Mouse (Mus musculus) stomach, postnatal 0 days (tissue): Measurements from ENCODE around the gene Klf11. TPM values are rescaled to one million over a fixed set of nuclear protein-coding genes. Genes with fewer than 3 reads are reported as not detected.

Source experiments
- ATAC-seq: fragments of 200-750 bp; cut with Nextera tagmentation; 2 replicates; pipeline ENCODE4 v1.8.0; 2017; ENCODE audit not compliant: low FRiP score, low TSS enrichment
- DNase-seq: peaks from one replicate; pipeline ENCODE4 v3.0.0-alpha.2; 2016; ENCODE audit warnings: low spot score
- H3K27ac ChIP-seq: fragments of 300-500 bp; sonication (generic); replicated peaks from 2 replicates; pipeline ENCODE4 v1.5.1; 2014; ENCODE audit warnings: mild to moderate bottlenecking, control low read depth
- H3K27me3 ChIP-seq: fragments of 300-500 bp; sonication (generic); 2 replicates; pipeline ENCODE4 v1.6.1; 2014; ENCODE audit warnings: low read length; ENCODE audit not compliant: control insufficient read depth, insufficient read depth
- H3K36me3 ChIP-seq: fragments of 300-500 bp; sonication (generic); 2 replicates; pipeline ENCODE4 v1.6.1; 2014; ENCODE audit warnings: low read length, mixed read lengths; ENCODE audit not compliant: control insufficient read depth, insufficient read depth
- H3K4me1 ChIP-seq: fragments of 300-500 bp; sonication (generic); replicated peaks from 2 replicates; pipeline ENCODE4 v1.6.1; 2014; ENCODE audit warnings: antibody characterized with exemption; ENCODE audit not compliant: control insufficient read depth, insufficient read depth
- H3K4me2 ChIP-seq: fragments of 300-500 bp; sonication (generic); replicated peaks from 2 replicates; pipeline ENCODE4 v1.6.1; 2014; ENCODE audit warnings: low read depth, mild to moderate bottlenecking, control low read depth, moderate library complexity
- H3K4me3 ChIP-seq: fragments of 300-500 bp; sonication (generic); 2 replicates; pipeline ENCODE4 v1.5.1; 2014; ENCODE audit warnings: low read depth, low read length, control low read depth
- H3K9ac ChIP-seq: fragments of 300-500 bp; sonication (generic); 2 replicates; pipeline ENCODE4 v1.6.1; 2014; ENCODE audit warnings: mild to moderate bottlenecking, low read length, control low read depth, mixed read lengths
- H3K9me3 ChIP-seq: fragments of 300-500 bp; sonication (generic); 2 replicates; pipeline ENCODE4 v1.6.1; 2016; ENCODE audit warnings: low read length; ENCODE audit not compliant: control insufficient read depth
- CTCF ChIP-seq: IDR thresholded peaks from 2 replicates; pipeline ENCODE4 v1.5.1; 2016; ENCODE audit warnings: antibody characterized with exemption, low read depth, mild to moderate bottlenecking, moderate library complexity
- EP300 ChIP-seq: optimal IDR thresholded peaks from 2 replicates; pipeline ENCODE3; 2016; ENCODE audit warnings: antibody characterized with exemption
- WGBS: fragments of 180-500 bp; shearing (Covaris S2); extraction: QIAGEN DNeasy Blood & Tissue Kit; methylation state at CpG from one replicate; pipeline ENCODE4 v1.1.7; 2014; 5-methylcytosine and 5-hydroxymethylcytosine counted together
- polyA plus RNA-seq: library from polyadenylated mRNA; unstranded; fragments of >200 nt; fragmentation: Nextera tagmentation; extraction: Ambion mirVana; gene quantifications from 2 replicates; pipeline ENCODE4 v1.2.1, GENCODE M21; 2015

Gene Klf11
- 9.8 and 11.3 TPM in 2 replicates for polyA plus RNA-seq

GRCm38 (mm10) chr12:24651063-24651557, at the start of gene Klf11:
Gene Klf11 (plus strand): TSS chr12:24651274.
- WGBS: 0% methylated on average over 52 of the region's 68 CpGs
- peaks cover 10% of the 10 kb centered on the region for H3K4me1 ChIP-seq
- H3K9ac ChIP-seq: peak within 1 kb of the TSS; percentile 99
- peak within 1 kb of the TSS; percentile 100 for H3K4me3 ChIP-seq
- ATAC-seq (peak; percentile 93), DNase-seq (peak; percentile 98)
- peak within 1 kb of the TSS; percentile 99 for H3K27ac ChIP-seq
- H3K9me3 ChIP-seq: no peaks in the 10 kb centered on the region
- peaks cover 7% of the 10 kb centered on the region for H3K36me3 ChIP-seq
- no peaks in the 10 kb centered on the region for H3K27me3 ChIP-seq
- TF ChIP-seq EP300 (peak; percentile 11), CTCF (no peak)
- peak within 1 kb of the TSS; percentile 60 for H3K4me2 ChIP-seq

- no peak for TF ChIP-seq EP300
- TF ChIP-seq CTCF: peak; percentile 84
- Histone ChIP-seq H3K27me3 (no peaks in the 10 kb centered on the region), H3K4me3 (no peak overlapping the region), H3K9ac (no peak overlapping the region), H3K27ac (no peak overlapping the region), H3K4me2 (no peak overlapping the region), H3K36me3 (no peaks in the 10 kb centered on the region), H3K9me3 (no peaks in the 10 kb centered on the region), H3K4me1 (no peaks in the 10 kb centered on the region)
- DNase-seq (peak; percentile 83), ATAC-seq (peak; percentile 31; the same call in 1 of the 2 replicates)
- 28% methylated on average over 2 of the region's 2 CpGs for WGBS
Observed at GRCm38 (mm10) chr12:24603266-24603665, 47.8 kb upstream of the Klf11 start.

- Histone ChIP-seq H3K4me1 (no peaks in the 10 kb centered on the region), H3K4me2 (no peak overlapping the region), H3K4me3 (no peak overlapping the region), H3K27ac (no peak overlapping the region), H3K27me3 (no peaks in the 10 kb centered on the region), H3K9me3 (no peaks in the 10 kb centered on the region), H3K9ac (no peak overlapping the region), H3K36me3 (no peaks in the 10 kb centered on the region)
- no peak for TF ChIP-seq EP300
- no peak for TF ChIP-seq CTCF
- DNase-seq: no peak
- no peak for ATAC-seq
- 65% methylated on average over 10 of the region's 10 CpGs for WGBS
Observed at GRCm38 (mm10) chr12:24606166-24606565, 44.9 kb upstream of the Klf11 start.

- H3K27ac ChIP-seq: no peak overlapping the region
- DNase-seq (no peak), ATAC-seq (no peak)
- H3K4me3 ChIP-seq: no peak overlapping the region
- no peaks in the 10 kb centered on the region for H3K4me1 ChIP-seq
- no peaks in the 10 kb centered on the region for H3K9me3 ChIP-seq
- H3K36me3 ChIP-seq: no peaks in the 10 kb centered on the region
- no peaks in the 10 kb centered on the region for H3K27me3 ChIP-seq
- no peak overlapping the region for H3K4me2 ChIP-seq
- no peak overlapping the region for H3K9ac ChIP-seq
- 64% methylated on average over 6 of the region's 6 CpGs for WGBS
- TF ChIP-seq CTCF (no peak), EP300 (no peak)
Observed at GRCm38 (mm10) chr12:24612591-24612990, 38.5 kb upstream of the Klf11 start.

- 55% methylated on average over 17 of the region's 17 CpGs for WGBS
- TF ChIP-seq EP300 (no peak), CTCF (no peak)
- H3K9ac ChIP-seq: no peak overlapping the region
- no peaks in the 10 kb centered on the region for H3K36me3 ChIP-seq
- no peak overlapping the region for H3K4me2 ChIP-seq
- H3K4me3 ChIP-seq: no peak overlapping the region
- no peaks in the 10 kb centered on the region for H3K4me1 ChIP-seq
- DNase-seq (peak; percentile 73), ATAC-seq (peak; percentile 85)
- no peaks in the 10 kb centered on the region for H3K9me3 ChIP-seq
- H3K27me3 ChIP-seq: no peaks in the 10 kb centered on the region
- H3K27ac ChIP-seq: no peak overlapping the region
Observed at GRCm38 (mm10) chr12:24614452-24615075, 36.5 kb upstream of the Klf11 start.

GRCm38 (mm10) chr12:24615140-24615539, 35.9 kb upstream of the Klf11 start:
- H3K36me3 ChIP-seq: no peaks in the 10 kb centered on the region
- no peak overlapping the region; the same call in 1 of the 2 replicates for H3K27ac ChIP-seq
- no peak overlapping the region for H3K9ac ChIP-seq
- WGBS: 46% methylated on average over 3 of the region's 3 CpGs
- H3K4me3 ChIP-seq: no peak overlapping the region
- no peak for DNase-seq
- H3K27me3 ChIP-seq: no peaks in the 10 kb centered on the region
- no peaks in the 10 kb centered on the region for H3K4me1 ChIP-seq
- no peak overlapping the region for H3K4me2 ChIP-seq
- TF ChIP-seq EP300: no peak
- no peak for TF ChIP-seq CTCF
- peak; percentile 16 for ATAC-seq
- no peaks in the 10 kb centered on the region for H3K9me3 ChIP-seq
